8 mouse cellular contexts compared by ENCODE assay signal in genomic region chr15:81858517-81859329, GRCm38 (mm10). TPM values are rescaled to one million over a fixed set of nuclear protein-coding genes. Genes with fewer than 3 reads are reported as not detected.
DNase-seq lines count a peak whose midpoint lies in the region; ATAC-seq and TF ChIP-seq lines count a peak whose summit lies in the region.

Gene Tob2 (minus strand): TSS chr15:81858796.

- 1% methylated on average over 44 of the region's 44 CpGs for WGBS in forebrain, postnatal 0 days
- WGBS in lung, adult 2 months = under 1% methylated on average over 44 of the region's 44 CpGs
- WGBS in neural tube, embryonic 15.5 days = under 1% methylated on average over 44 of the region's 44 CpGs

- H3K4me3 ChIP-seq in ES-E14 (ENCODE audit: insufficient read depth in 1 of 2, low read depth in 1 of 2, low read length in 2 of 2, poor library complexity in 1 of 2, severe bottlenecking in 1 of 2) = peak within 1 kb of the TSS; percentile 84 to 85
- peak within 1 kb of the TSS; percentile 81 for H3K4me3 ChIP-seq in forebrain, postnatal 0 days (ENCODE audit: low read depth, low read length)
- H3K4me3 ChIP-seq in lung, adult 2 months (replicated peaks; ENCODE audit: extremely low read depth, low read depth, low read length) = peak within 1 kb of the TSS; percentile 83
- peak within 1 kb of the TSS; percentile 93 for H3K4me3 ChIP-seq in neural tube, embryonic 15.5 days (replicated peaks)

- no peaks in the 10 kb centered on the region for H3K27me3 ChIP-seq in forebrain, postnatal 0 days (ENCODE audit: insufficient read depth, low read length)
- H3K27me3 ChIP-seq in neural tube, embryonic 15.5 days (replicated peaks) = no peaks in the 10 kb centered on the region

- peaks cover 0 to 8% of the 10 kb centered on the region in 2 experiments; a peak in 2 of 4 replicates for H3K4me1 ChIP-seq in ES-E14 (ENCODE audit: control insufficient read depth in 2 of 2, insufficient read depth in 2 of 2, low read length in 2 of 2, poor library complexity in 1 of 2)
- peaks cover 14% of the 10 kb centered on the region for H3K4me1 ChIP-seq in forebrain, postnatal 0 days (ENCODE audit: insufficient read depth)
- peaks cover 5% of the 10 kb centered on the region; the same call in 1 of the 2 replicates for H3K4me1 ChIP-seq in lung, adult 2 months (ENCODE audit: control insufficient read depth, insufficient read depth, low read length)
- H3K4me1 ChIP-seq in neural tube, embryonic 15.5 days = peaks cover 45% of the 10 kb centered on the region

- TF ChIP-seq CTCF in forebrain, postnatal 0 days (IDR thresholded peaks at IDR 0.05; ENCODE audit: low read depth) = peak; percentile 35
- TF ChIP-seq CTCF in lung, adult 2 months (IDR thresholded peaks at IDR 0.05; ENCODE audit: insufficient read depth, low read length) = no peak

- in situ Hi-C loops in ES-E14 (cut with MboI; ENCODE audit: low sequenced_read_pairs in 2 of 2, unreplicated experiment in 2 of 2) = no loop called here

- H3K9ac ChIP-seq in ES-E14 (ENCODE audit: insufficient read depth, low read depth, low read length, poor library complexity, severe bottlenecking) = peak within 1 kb of the TSS; percentile 88
- H3K9ac ChIP-seq in forebrain, postnatal 0 days = peak within 1 kb of the TSS; percentile 67
- peak within 1 kb of the TSS; percentile 79 for H3K9ac ChIP-seq in neural tube, embryonic 15.5 days (replicated peaks)

- H3K9me3 ChIP-seq in ES-E14 (ENCODE audit: control insufficient read depth, insufficient read depth, low read depth, low read length) = no peaks in the 10 kb centered on the region
- H3K9me3 ChIP-seq in forebrain, postnatal 0 days (ENCODE audit: low read length) = no peaks in the 10 kb centered on the region
- no peaks in the 10 kb centered on the region for H3K9me3 ChIP-seq in neural tube, embryonic 15.5 days (replicated peaks)

- H3K4me2 ChIP-seq in forebrain, postnatal 0 days (ENCODE audit: low read depth) = peak within 1 kb of the TSS; percentile 85
- peak within 1 kb of the TSS; percentile 94 for H3K4me2 ChIP-seq in neural tube, embryonic 15.5 days

- no peak for ATAC-seq in forebrain, postnatal 0 days
- 0 out of 2 replicates have a peak, but pooled peaks have one; percentile 9 for ATAC-seq in neural tube, embryonic 15.5 days (ENCODE audit: low FRiP score)

- DNase-seq in ES-E14 (ENCODE audit: low read depth, low spot score) = peak; percentile 25
- peak; percentile 87 for DNase-seq in cerebellum, adult 11-12 months
- DNase-seq in forebrain, postnatal 0 days = peak; percentile 83
- DNase-seq in heart, postnatal 25 days (ENCODE audit: low spot score) = no peak
- peak; percentile 59 to 83 for DNase-seq in layer of hippocampus, adult 18-20 months (ENCODE audit: low spot score in 2 of 2)
- DNase-seq in lung, adult 2 months = peak; percentile 76
- peak; percentile 75 for DNase-seq in thymus, postnatal 0 days (ENCODE audit: low spot score)

- H3K36me3 ChIP-seq in ES-E14 (ENCODE audit: control insufficient read depth, insufficient read depth, low read length, poor library complexity, severe bottlenecking) = no peaks in the 10 kb centered on the region
- H3K36me3 ChIP-seq in forebrain, postnatal 0 days (ENCODE audit: insufficient read depth) = peaks cover 3% of the 10 kb centered on the region; the same call in 1 of the 2 replicates
- peaks cover under 1% of the 10 kb centered on the region; the same call in 1 of the 2 replicates for H3K36me3 ChIP-seq in neural tube, embryonic 15.5 days

- intact Hi-C loops in heart, postnatal 25 days (cut with DNase I) = loop anchor here (2.0 to 5.0 kb wide), 2 partner anchors 20 to 46 kb away; no protein-coding TSS in a partner anchor

- TF ChIP-seq POLR2A in lung, adult 2 months (IDR thresholded peaks at IDR 0.05; ENCODE audit: borderline replicate concordance, extremely low read depth, low read depth, low read length) = peak; percentile 21; the same call in 1 of the 2 replicates

- no peak within 1 kb of the TSS for H3K27ac ChIP-seq in ES-E14 (ENCODE audit: insufficient read depth, low read depth, low read length, poor library complexity, severe bottlenecking)
- peak within 1 kb of the TSS; percentile 95 for H3K27ac ChIP-seq in forebrain, postnatal 0 days (ENCODE audit: low read depth, low read length)
- H3K27ac ChIP-seq in neural tube, embryonic 15.5 days (replicated peaks) = peak within 1 kb of the TSS; percentile 98

TF ChIP-seq in ES-E14, 5 proteins besides CTCF, POLR2A, EP300 and RAD21:
- TF ChIP-seq MAFK (IDR thresholded peaks at IDR 0.05; ENCODE audit: insufficient read depth, low read depth, low read length) (0 out of 2 replicates have a peak, but pooled peaks have one; percentile 5), HCFC1 (IDR thresholded peaks at IDR 0.05; ENCODE audit: borderline replicate concordance, insufficient read depth, low read length) (no peak), CHD2 (IDR thresholded peaks at IDR 0.05; ENCODE audit: low read depth, low read length) (no peak), ZC3H11A (IDR thresholded peaks at IDR 0.05; ENCODE audit: borderline replicate concordance, low read depth, low read length) (no peak), ZNF384 (IDR thresholded peaks at IDR 0.05; ENCODE audit: low read depth, low read length) (peak; percentile 86)

RNA-seq across cellular contexts. Expression of gene Tob2, which starts in this region (rescaled TPM):
- 16.7 and 20.9 TPM in 2 replicates for total RNA-seq in ES-E14 (2012; rRNA removed)
- 9.2 and 13.0 TPM in 2 replicates for total RNA-seq in forebrain, postnatal 0 days (2014; rRNA removed)
- polyA plus RNA-seq in forebrain, postnatal 0 days (2015; fragmentation: Nextera tagmentation; extraction: Ambion mirVana) = 11.4 TPM in 2 replicates
- 10 to 100 TPM; 66.9 to 95.5 TPM for total RNA-seq in heart, postnatal 25 days (2021)
- 10 to 100 TPM; 33.8 to 45.2 TPM for total RNA-seq in layer of hippocampus, adult 18-20 months (2021)
- 35.8 and 39.0 TPM in 2 replicates for polyA plus RNA-seq in lung, adult 2 months (2012; rRNA removed)
- 14.7 and 16.1 TPM in 2 replicates for polyA plus RNA-seq in neural tube, embryonic 15.5 days (2015; fragmentation: Nextera tagmentation; extraction: Ambion mirVana)
- polyA plus RNA-seq in thymus, postnatal 0 days (2015; fragmentation: Nextera tagmentation; extraction: Ambion mirVana) = 28.8 TPM in 2 replicates
